ENCODE assay signal across 8 mouse cellular contexts in genomic region chr4:134749301-134750030, GRCm38 (mm10). TPM values are rescaled to one million over a fixed set of nuclear protein-coding genes. Genes with fewer than 3 reads are reported as not detected.
A peak's percentile ranks its signal among the peaks of the same experiment; 100 is the strongest.
DNase-seq lines count a peak whose midpoint lies in the region; ATAC-seq and TF ChIP-seq lines count a peak whose summit lies in the region.

No protein-coding gene starts in this region.

- 58% methylated on average over 21 of the region's 21 CpGs for WGBS in lung, postnatal 0 days
- 71% methylated on average over 21 of the region's 21 CpGs for WGBS in limb, embryonic 11.5 days
- WGBS in stomach, postnatal 0 days: 55% methylated on average over 21 of the region's 21 CpGs
- WGBS in heart, embryonic 12.5 days: 65% methylated on average over 21 of the region's 21 CpGs
- WGBS in kidney, embryonic 16.5 days: 68% methylated on average over 21 of the region's 21 CpGs

- H3K27me3 ChIP-seq in lung, postnatal 0 days (replicated peaks; ENCODE audit: insufficient read depth, low read length): no peaks in the 10 kb centered on the region
- no peaks in the 10 kb centered on the region for H3K27me3 ChIP-seq in limb, embryonic 11.5 days (ENCODE audit: control insufficient read depth, insufficient read depth, low read length)
- H3K27me3 ChIP-seq in stomach, postnatal 0 days (ENCODE audit: control insufficient read depth, insufficient read depth, low read length): no peaks in the 10 kb centered on the region
- H3K27me3 ChIP-seq in heart, embryonic 12.5 days (replicated peaks): no peaks in the 10 kb centered on the region
- no peaks in the 10 kb centered on the region for H3K27me3 ChIP-seq in kidney, embryonic 16.5 days (ENCODE audit: insufficient read depth, low read length)

- H3K4me1 ChIP-seq in lung, postnatal 0 days (ENCODE audit: insufficient read depth, low read depth, low read length): peaks cover 10% of the 10 kb centered on the region; the same call in 1 of the 2 replicates
- peaks cover 15% of the 10 kb centered on the region for H3K4me1 ChIP-seq in bone marrow macrophage, adult 2 months (ENCODE audit: control insufficient read depth, insufficient read depth, low read length)
- H3K4me1 ChIP-seq in limb, embryonic 11.5 days (ENCODE audit: control insufficient read depth, insufficient read depth, low read length): peaks cover 29% of the 10 kb centered on the region
- no peaks in the 10 kb centered on the region for H3K4me1 ChIP-seq in stomach, postnatal 0 days (replicated peaks; ENCODE audit: control insufficient read depth, insufficient read depth)
- H3K4me1 ChIP-seq in heart, embryonic 12.5 days (replicated peaks): peaks cover 41% of the 10 kb centered on the region
- peaks cover 40% of the 10 kb centered on the region for H3K4me1 ChIP-seq in kidney, embryonic 16.5 days (ENCODE audit: insufficient read depth, low read length)

- H3K27ac ChIP-seq in lung, postnatal 0 days (ENCODE audit: low read length): no peak overlapping the region
- no peak overlapping the region for H3K27ac ChIP-seq in bone marrow macrophage, adult 2 months (ENCODE audit: insufficient read depth, low read depth, low read length)
- H3K27ac ChIP-seq in limb, embryonic 11.5 days (replicated peaks; ENCODE audit: low read depth, low read length): no peak overlapping the region
- H3K27ac ChIP-seq in stomach, postnatal 0 days (replicated peaks): no peak overlapping the region; the same call in 1 of the 2 replicates
- no peak overlapping the region for H3K27ac ChIP-seq in heart, embryonic 12.5 days (ENCODE audit: poor library complexity, severe bottlenecking)
- no peak overlapping the region for H3K27ac ChIP-seq in kidney, embryonic 16.5 days (ENCODE audit: low read length)

- no peak overlapping the region for H3K9ac ChIP-seq in lung, postnatal 0 days (replicated peaks; ENCODE audit: low read depth)
- H3K9ac ChIP-seq in limb, embryonic 11.5 days (ENCODE audit: low read length): no peak overlapping the region
- H3K9ac ChIP-seq in stomach, postnatal 0 days (ENCODE audit: low read length): no peak overlapping the region
- H3K9ac ChIP-seq in heart, embryonic 12.5 days: no peak overlapping the region
- no peak overlapping the region for H3K9ac ChIP-seq in kidney, embryonic 16.5 days (replicated peaks; ENCODE audit: low read length)

- no peak overlapping the region for H3K4me2 ChIP-seq in lung, postnatal 0 days (replicated peaks; ENCODE audit: low read depth, low read length)
- H3K4me2 ChIP-seq in limb, embryonic 11.5 days (ENCODE audit: low read depth, severe bottlenecking): no peak overlapping the region
- H3K4me2 ChIP-seq in stomach, postnatal 0 days (replicated peaks; ENCODE audit: low read depth): no peak overlapping the region
- no peak overlapping the region for H3K4me2 ChIP-seq in heart, embryonic 12.5 days
- H3K4me2 ChIP-seq in kidney, embryonic 16.5 days (replicated peaks; ENCODE audit: low read depth, low read length): no peak overlapping the region

- no peak overlapping the region for H3K4me3 ChIP-seq in lung, postnatal 0 days (ENCODE audit: low read depth, low read length)
- H3K4me3 ChIP-seq in bone marrow macrophage, adult 2 months (ENCODE audit: insufficient read depth, low read length): no peak overlapping the region
- no peak overlapping the region for H3K4me3 ChIP-seq in limb, embryonic 11.5 days (ENCODE audit: low read depth, low read length)
- H3K4me3 ChIP-seq in stomach, postnatal 0 days (ENCODE audit: low read depth, low read length): no peak overlapping the region
- no peak overlapping the region for H3K4me3 ChIP-seq in heart, embryonic 12.5 days
- no peak overlapping the region for H3K4me3 ChIP-seq in kidney, embryonic 16.5 days (ENCODE audit: low read length)

- ATAC-seq in lung, postnatal 0 days: no peak
- ATAC-seq in limb, embryonic 11.5 days (ENCODE audit: insufficient number of reproducible peaks, low FRiP score, low TSS enrichment, low read depth): no peak
- ATAC-seq in stomach, postnatal 0 days (ENCODE audit: low FRiP score, low TSS enrichment): 0 out of 2 replicates have a peak, but pooled peaks have one; percentile 10
- no peak for ATAC-seq in heart, embryonic 12.5 days (ENCODE audit: insufficient number of reproducible peaks, low FRiP score)
- ATAC-seq in kidney, embryonic 16.5 days (ENCODE audit: low FRiP score, low TSS enrichment): no peak

- no peak for TF ChIP-seq POLR2A in bone marrow macrophage, adult 2 months (IDR thresholded peaks at IDR 0.05; ENCODE audit: borderline replicate concordance, low read depth, low read length)

- H3K36me3 ChIP-seq in lung, postnatal 0 days (ENCODE audit: insufficient read depth, low read length): peaks cover 20% of the 10 kb centered on the region
- H3K36me3 ChIP-seq in limb, embryonic 11.5 days (ENCODE audit: control insufficient read depth, insufficient read depth, low read length): peaks cover 8% of the 10 kb centered on the region; the same call in 1 of the 2 replicates
- H3K36me3 ChIP-seq in stomach, postnatal 0 days (ENCODE audit: control insufficient read depth, insufficient read depth, low read length): peaks cover 14% of the 10 kb centered on the region
- peaks cover 50% of the 10 kb centered on the region for H3K36me3 ChIP-seq in heart, embryonic 12.5 days
- peaks cover 18% of the 10 kb centered on the region for H3K36me3 ChIP-seq in kidney, embryonic 16.5 days (ENCODE audit: insufficient read depth, low read length)

- peak; percentile 64 for DNase-seq in lung, postnatal 0 days (ENCODE audit: low spot score)
- no peak for DNase-seq in lung, postnatal 10 days
- peak; percentile 57 for DNase-seq in limb, embryonic 11.5 days (ENCODE audit: low spot score)
- DNase-seq in stomach, postnatal 0 days (ENCODE audit: low spot score): peak; percentile 69
- no peak for DNase-seq in right cerebral cortex, postnatal 25 days

- TF ChIP-seq EP300 in lung, postnatal 0 days (IDR thresholded peaks at IDR 0.05): no peak
- TF ChIP-seq EP300 in stomach, postnatal 0 days (optimal IDR thresholded peaks at IDR 0.05): no peak

- peak; percentile 74 for TF ChIP-seq CTCF in lung, postnatal 0 days (IDR thresholded peaks at IDR 0.05)
- peak; percentile 91 for TF ChIP-seq CTCF in bone marrow macrophage, adult 2 months (IDR thresholded peaks at IDR 0.05; ENCODE audit: low read depth, low read length)
- peak; percentile 71 for TF ChIP-seq CTCF in stomach, postnatal 0 days (IDR thresholded peaks at IDR 0.05; ENCODE audit: low read depth)

- no peaks in the 10 kb centered on the region for H3K9me3 ChIP-seq in lung, postnatal 0 days (ENCODE audit: low read length)
- no peaks in the 10 kb centered on the region for H3K9me3 ChIP-seq in limb, embryonic 11.5 days (ENCODE audit: control insufficient read depth, low read length)
- no peaks in the 10 kb centered on the region for H3K9me3 ChIP-seq in stomach, postnatal 0 days (ENCODE audit: control insufficient read depth, low read length)
- H3K9me3 ChIP-seq in heart, embryonic 12.5 days (replicated peaks): no peaks in the 10 kb centered on the region
- H3K9me3 ChIP-seq in kidney, embryonic 16.5 days (ENCODE audit: low read length): no peaks in the 10 kb centered on the region

RNA-seq across cellular contexts. Expression of gene Ldlrap1, which starts 18.4 kb away (rescaled TPM):
- 23.5 and 24.4 TPM in 2 replicates for polyA plus RNA-seq in lung, postnatal 0 days (2015; fragmentation: Nextera tagmentation; extraction: Ambion mirVana)
- 34.0 and 36.2 TPM in 2 replicates for polyA plus RNA-seq in bone marrow macrophage, adult 2 months (2012; ENCODE audit: insufficient read depth, insufficient read length, missing spikeins)
- 14.5 and 16.8 TPM in 2 replicates for polyA plus RNA-seq in limb, embryonic 11.5 days (2014; fragmentation: Nextera tagmentation; extraction: Ambion mirVana)
- polyA plus RNA-seq in stomach, postnatal 0 days (2015; fragmentation: Nextera tagmentation; extraction: Ambion mirVana): 18.8 and 19.5 TPM in 2 replicates
- polyA plus RNA-seq in heart, embryonic 12.5 days (2016; fragmentation: Nextera tagmentation; extraction: Ambion mirVana): 16.5 and 17.8 TPM in 2 replicates
- 21.7 and 23.1 TPM in 2 replicates for polyA plus RNA-seq in kidney, embryonic 16.5 days (2015; fragmentation: Nextera tagmentation; extraction: Ambion mirVana)

RNA-seq across cellular contexts. Expression of gene Man1c1, which starts 45.4 kb away (rescaled TPM):
- polyA plus RNA-seq in lung, postnatal 0 days (2015; fragmentation: Nextera tagmentation; extraction: Ambion mirVana): 2.9 and 3.0 TPM in 2 replicates
- 87.4 and 93.7 TPM in 2 replicates for polyA plus RNA-seq in bone marrow macrophage, adult 2 months (2012; ENCODE audit: insufficient read depth, insufficient read length, missing spikeins)
- 2.2 and 2.6 TPM in 2 replicates for polyA plus RNA-seq in limb, embryonic 11.5 days (2014; fragmentation: Nextera tagmentation; extraction: Ambion mirVana)
- 1.5 TPM in 2 replicates for polyA plus RNA-seq in stomach, postnatal 0 days (2015; fragmentation: Nextera tagmentation; extraction: Ambion mirVana)
- 11.6 and 12.2 TPM in 2 replicates for polyA plus RNA-seq in heart, embryonic 12.5 days (2016; fragmentation: Nextera tagmentation; extraction: Ambion mirVana)
- polyA plus RNA-seq in kidney, embryonic 16.5 days (2015; fragmentation: Nextera tagmentation; extraction: Ambion mirVana): 3.5 and 3.7 TPM in 2 replicates

Comparison
In these comparisons a context has a peak if more than half of its experiments do, and no peak if none do; other contexts are left out.
1. DNase-seq: peak in lung, postnatal 0 days (single experiment), limb, embryonic 11.5 days (single experiment) and stomach, postnatal 0 days (single experiment); none in lung, postnatal 10 days (single experiment) and right cerebral cortex, postnatal 25 days (single experiment).
2. Peak in every context shown above with its lines, with median percentiles within 50 percentile points of each other: CTCF ChIP-seq.